Mouse (Mus musculus) embryonic facial prominence, embryonic 14.5 days (tissue): Measurements from ENCODE around the gene Cyp4x1. TPM values are rescaled to one million over a fixed set of nuclear protein-coding genes. Genes with fewer than 3 reads are reported as not detected.

ENCODE experiments used
- ATAC-seq: fragments of 200-750 bp; cut with Nextera tagmentation; 2 replicates; pipeline ENCODE4 v1.8.0; 2017; ENCODE audit warnings: low read depth, moderate number of reproducible peaks, moderate TSS enrichment
- DNase-seq: peaks from one replicate; pipeline ENCODE4 v3.0.0-alpha.2; 2015; ENCODE audit warnings: low spot score
- H3K27ac ChIP-seq: fragments of 300-500 bp; sonication (generic); replicated peaks from 2 replicates; pipeline ENCODE4 v1.5.1; 2014; ENCODE audit warnings: low read depth, mild to moderate bottlenecking, low read length, moderate library complexity
- H3K27me3 ChIP-seq: fragments of 300-500 bp; sonication (generic); replicated peaks from 2 replicates; pipeline ENCODE4 v1.6.1; 2014; ENCODE audit warnings: low read length; ENCODE audit not compliant: control insufficient read depth, insufficient read depth
- H3K36me3 ChIP-seq: fragments of 300-500 bp; sonication (generic); 2 replicates; pipeline ENCODE4 v1.6.1; 2014; ENCODE audit warnings: low read length, mixed read lengths; ENCODE audit not compliant: control insufficient read depth, insufficient read depth
- H3K4me1 ChIP-seq: fragments of 300-500 bp; sonication (generic); 2 replicates; pipeline ENCODE4 v1.6.1; 2014; ENCODE audit warnings: antibody characterized with exemption, low read length; ENCODE audit not compliant: control insufficient read depth, insufficient read depth
- H3K4me2 ChIP-seq: fragments of 300-500 bp; sonication (generic); 2 replicates; pipeline ENCODE4 v1.6.1; 2014; ENCODE audit warnings: low read depth, mild to moderate bottlenecking, low read length, moderate library complexity, mixed read lengths
- H3K4me3 ChIP-seq: fragments of 300-500 bp; sonication (generic); 2 replicates; pipeline ENCODE4 v1.5.1; 2014; ENCODE audit warnings: low read depth, mild to moderate bottlenecking, low read length
- H3K9ac ChIP-seq: fragments of 300-500 bp; sonication (generic); 2 replicates; pipeline ENCODE4 v1.6.1; 2014; ENCODE audit warnings: low read depth, mild to moderate bottlenecking, low read length, moderate library complexity, mixed read lengths
- H3K9me3 ChIP-seq: fragments of 300-500 bp; sonication (generic); 2 replicates; pipeline ENCODE4 v1.6.1; 2016; ENCODE audit warnings: low read length; ENCODE audit not compliant: control insufficient read depth
- WGBS: fragments of 180-500 bp; shearing (Covaris S2); extraction: QIAGEN DNeasy Blood & Tissue Kit; methylation state at CpG from one replicate; pipeline ENCODE4 v1.1.7; 2014; 5-methylcytosine and 5-hydroxymethylcytosine counted together
- polyA plus RNA-seq: library from polyadenylated mRNA; unstranded; fragments of >200 nt; fragmentation: Nextera tagmentation; extraction: Ambion mirVana; gene quantifications from 2 replicates; pipeline ENCODE4 v1.2.1, GENCODE M21; 2014

Gene Cyp4x1
- polyA plus RNA-seq, 1 experiment from 2014 or later = 0.84 TPM

DNA sequence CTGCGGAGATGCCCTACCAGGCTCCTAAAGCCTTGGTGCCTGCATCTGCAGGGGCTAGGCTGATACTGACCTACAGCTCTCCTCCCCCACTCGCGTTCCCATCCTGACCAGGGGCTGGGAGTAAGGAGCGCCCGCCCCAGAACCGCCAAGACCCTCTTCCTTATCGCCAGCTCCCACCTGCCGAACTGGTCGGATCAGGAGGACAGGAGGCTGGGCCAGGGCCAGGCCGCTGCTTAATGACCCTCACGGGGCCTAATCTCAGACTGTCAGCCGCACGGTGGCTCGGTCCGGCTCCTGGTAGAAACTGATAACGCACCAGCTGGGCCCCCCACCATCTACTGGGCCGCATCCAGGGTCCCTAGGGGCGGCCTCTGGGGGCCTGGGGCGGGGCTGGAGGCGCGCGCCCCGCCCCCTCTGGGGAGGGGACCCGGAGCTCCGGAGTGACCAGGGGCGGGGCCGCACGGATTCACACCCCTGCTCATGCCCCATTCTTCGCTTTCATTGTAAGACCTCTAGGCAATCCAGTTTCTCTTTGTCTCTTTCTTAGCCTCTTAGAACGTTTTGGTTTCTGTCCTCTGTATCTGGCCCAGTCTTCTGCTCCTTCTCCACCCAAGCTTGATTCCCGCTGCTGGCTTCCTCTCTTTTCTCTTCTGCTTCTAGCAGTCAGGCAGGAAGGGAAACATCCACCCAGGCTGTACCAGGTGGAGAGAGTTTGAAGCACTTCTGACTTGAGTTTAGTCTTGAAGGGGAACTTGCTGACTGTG, 38.2 kb downstream of the Cyp4x1 start:
- peak; percentile 21 for DNase-seq
- Histone ChIP-seq H3K36me3 (no peaks in the 10 kb centered on the region), H3K4me1 (peaks cover 9% of the 10 kb centered on the region; the same call in 1 of the 2 replicates), H3K27me3 (peaks cover 41% of the 10 kb centered on the region), H3K27ac (peak overlapping the region; percentile 15; the same call in 1 of the 2 replicates), H3K9me3 (no peaks in the 10 kb centered on the region), H3K4me3 (peak overlapping the region; percentile 33), H3K9ac (peak overlapping the region; percentile 49), H3K4me2 (peak overlapping the region; percentile 77)
- ATAC-seq = peak; percentile 42; the same call in 1 of the 2 replicates
- WGBS = 2% methylated on average over 29 of the region's 31 CpGs

- no peak for ATAC-seq
- no peak overlapping the region for H3K27ac ChIP-seq
These were observed 40.0 kb downstream of the Cyp4x1 start for GRCm38 (mm10) chr4:115094056-115094455.

DNA sequence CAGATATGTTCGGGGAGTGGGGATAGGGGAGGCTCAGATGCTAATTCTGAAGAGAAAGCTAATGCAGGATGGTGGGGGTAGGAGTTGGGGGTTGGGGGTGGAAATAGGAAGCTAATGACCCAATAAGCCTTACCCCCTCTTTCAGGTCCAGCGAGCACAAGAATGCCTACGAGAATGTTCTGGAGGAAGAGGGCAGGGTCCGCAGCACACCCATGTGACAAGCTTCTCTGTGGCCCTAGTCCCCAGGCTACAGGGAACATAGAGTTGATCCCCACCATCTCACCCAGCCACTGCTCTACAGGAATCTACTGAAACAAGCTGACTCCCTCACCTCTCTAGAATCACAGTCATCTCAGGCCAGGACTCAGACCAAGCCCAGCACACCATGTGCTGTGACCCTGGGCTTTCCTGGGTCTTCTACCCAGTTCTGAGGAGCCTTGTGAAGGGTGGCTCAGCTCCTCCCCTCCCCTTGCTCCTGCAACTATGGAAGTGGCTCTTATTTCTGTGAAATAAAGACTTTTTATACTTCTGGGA, 40.7 kb downstream of the Cyp4x1 start:
- no peaks in the 10 kb centered on the region for H3K36me3 ChIP-seq
- peaks cover 9% of the 10 kb centered on the region; the same call in 1 of the 2 replicates for H3K4me1 ChIP-seq
- ATAC-seq (no peak), DNase-seq (no peak)
- 86% methylated on average over 4 of the region's 4 CpGs for WGBS
- no peak overlapping the region for H3K4me2 ChIP-seq
- no peaks in the 10 kb centered on the region for H3K9me3 ChIP-seq
- H3K27ac ChIP-seq = no peak overlapping the region
- H3K9ac ChIP-seq = no peak overlapping the region
- H3K4me3 ChIP-seq = no peak overlapping the region
- H3K27me3 ChIP-seq = peaks cover 45% of the 10 kb centered on the region

More at GRCm38 (mm10) chr4:115094056-115094455, 40.0 kb downstream of the Cyp4x1 start:
- Histone ChIP-seq H3K4me2 (no peak overlapping the region), H3K36me3 (no peaks in the 10 kb centered on the region), H3K9me3 (no peaks in the 10 kb centered on the region), H3K27me3 (peaks cover 44% of the 10 kb centered on the region), H3K4me1 (peaks cover 9% of the 10 kb centered on the region; the same call in 1 of the 2 replicates), H3K9ac (no peak overlapping the region), H3K4me3 (no peak overlapping the region)
- WGBS = 84% methylated on average over 2 of the region's 2 CpGs
- no peak for DNase-seq

DNA sequence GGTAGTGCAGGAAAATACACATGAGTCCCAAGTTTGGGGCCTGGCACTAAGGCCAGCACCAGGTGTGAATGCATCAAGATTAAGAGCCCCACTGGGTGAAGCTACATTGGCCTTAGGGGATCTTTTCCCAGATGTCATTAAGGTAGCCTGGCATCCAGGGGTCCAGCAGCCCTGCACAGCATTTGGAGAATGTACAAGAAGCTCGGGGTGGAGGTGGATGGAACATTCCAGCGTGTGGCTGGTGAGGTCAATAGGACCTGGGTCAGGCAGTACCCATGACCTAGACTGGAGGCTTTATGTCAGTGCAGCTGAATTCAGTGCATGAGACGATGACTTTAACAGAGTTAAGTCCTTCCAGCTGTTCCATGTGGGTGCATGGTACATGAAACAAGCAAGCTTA, 42.3 kb downstream of the Cyp4x1 start:
- Histone ChIP-seq H3K36me3 (no peaks in the 10 kb centered on the region), H3K27me3 (peaks cover 43% of the 10 kb centered on the region), H3K9ac (no peak overlapping the region), H3K4me1 (peaks cover 9% of the 10 kb centered on the region; the same call in 1 of the 2 replicates), H3K9me3 (no peaks in the 10 kb centered on the region), H3K4me3 (no peak overlapping the region), H3K4me2 (no peak overlapping the region), H3K27ac (no peak overlapping the region)
- ATAC-seq (no peak), DNase-seq (no peak)
- WGBS = 75% methylated on average over 3 of the region's 3 CpGs

GRCm38 (mm10) chr4:115090592-115090991, 43.5 kb downstream of the Cyp4x1 start:
- Histone ChIP-seq H3K4me3 (no peak overlapping the region), H3K4me1 (peaks cover under 1% of the 10 kb centered on the region; the same call in 1 of the 2 replicates), H3K9me3 (no peaks in the 10 kb centered on the region), H3K27ac (no peak overlapping the region), H3K9ac (no peak overlapping the region), H3K4me2 (no peak overlapping the region), H3K36me3 (no peaks in the 10 kb centered on the region), H3K27me3 (peaks cover 32% of the 10 kb centered on the region)
- DNase-seq (peak; percentile 11), ATAC-seq (no peak)
- WGBS = 67% methylated on average over 2 of the region's 2 CpGs

- H3K27ac ChIP-seq = no peak within 1 kb of the TSS
- H3K9ac ChIP-seq = no peak within 1 kb of the TSS
- WGBS = 20% methylated on average over 11 of the region's 11 CpGs
- H3K4me2 ChIP-seq = 0 out of 2 replicates have a peak within 1 kb of the TSS, but pooled peaks have one; percentile 1
- no peaks in the 10 kb centered on the region for H3K4me1 ChIP-seq
- H3K36me3 ChIP-seq = no peaks in the 10 kb centered on the region
- H3K27me3 ChIP-seq = peaks cover 17% of the 10 kb centered on the region; the same call in 1 of the 2 replicates
- no peaks in the 10 kb centered on the region for H3K9me3 ChIP-seq
- peak; percentile 16 for DNase-seq
- H3K4me3 ChIP-seq = no peak within 1 kb of the TSS
- ATAC-seq = 0 out of 2 replicates have a peak, but pooled peaks have one; percentile 30
These were observed 45.3 kb downstream of the Cyp4x1 start, which contains the start of gene Pdzk1ip1 for GRCm38 (mm10) chr4:115088611-115089338. Pdzk1ip1 (plus strand) TSS chr4:115088708.

DNA sequence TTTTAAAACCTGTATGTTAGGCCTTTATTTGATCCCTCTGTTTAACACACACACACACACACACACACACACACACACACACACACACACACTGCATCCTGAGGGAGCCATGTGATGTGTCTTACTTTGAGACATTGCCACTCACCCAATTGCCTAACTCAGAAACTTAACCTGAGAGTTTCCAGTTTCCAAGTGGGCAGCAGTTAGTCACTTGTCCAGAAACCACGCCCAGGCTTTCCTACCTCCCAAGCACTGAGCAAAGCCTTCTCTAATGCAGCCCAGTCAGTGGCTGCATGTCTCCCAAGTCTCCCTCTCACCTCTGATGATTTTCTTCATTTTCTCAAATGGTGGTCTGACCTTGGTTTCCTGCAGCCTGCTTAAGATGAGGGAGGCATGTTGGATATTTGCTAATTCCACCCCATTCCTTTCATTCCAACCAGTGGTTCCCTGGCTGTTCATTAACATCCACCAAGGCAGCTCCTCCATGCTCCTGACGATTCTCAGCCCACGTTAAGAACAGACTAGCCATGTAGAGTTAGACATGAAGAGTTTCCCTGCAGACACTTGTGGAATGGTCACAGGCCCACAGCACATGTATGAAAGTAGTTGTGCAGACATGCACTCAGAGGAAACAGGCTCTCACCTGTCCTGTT, 47.2 kb downstream of the Cyp4x1 start:
- H3K27ac ChIP-seq = no peak overlapping the region
- H3K4me3 ChIP-seq = no peak overlapping the region
- peaks cover 13% of the 10 kb centered on the region; the same call in 1 of the 2 replicates for H3K27me3 ChIP-seq
- H3K9ac ChIP-seq = no peak overlapping the region
- DNase-seq = no peak
- no peak overlapping the region for H3K4me2 ChIP-seq
- H3K4me1 ChIP-seq = no peaks in the 10 kb centered on the region
- WGBS = 64% methylated on average over 3 of the region's 3 CpGs
- ATAC-seq = no peak
- no peaks in the 10 kb centered on the region for H3K36me3 ChIP-seq
- no peaks in the 10 kb centered on the region for H3K9me3 ChIP-seq

DNA sequence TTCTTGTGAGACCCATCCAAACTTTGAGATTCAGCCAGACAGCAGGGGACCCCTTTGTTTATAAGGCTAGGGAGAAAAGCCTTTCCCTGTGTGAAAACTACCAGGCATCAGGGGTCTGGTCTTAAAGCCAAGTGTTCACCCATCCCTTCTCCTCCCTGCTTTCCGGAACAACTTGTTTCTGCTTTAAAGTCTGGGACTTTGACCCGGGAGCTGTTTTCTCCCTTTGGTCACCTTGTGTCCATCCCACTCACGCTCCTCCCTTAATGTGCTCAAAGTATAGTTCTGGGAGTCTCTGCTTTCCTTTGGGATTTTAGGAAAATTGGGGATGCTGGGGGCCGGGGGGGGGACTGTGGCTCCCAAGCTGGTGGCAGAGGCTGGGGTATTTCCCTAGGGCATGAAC, 47.8 kb downstream of the Cyp4x1 start:
- H3K4me3 ChIP-seq = no peak overlapping the region
- no peak overlapping the region for H3K4me2 ChIP-seq
- no peak for ATAC-seq
- H3K9ac ChIP-seq = no peak overlapping the region
- peaks cover 13% of the 10 kb centered on the region; the same call in 1 of the 2 replicates for H3K27me3 ChIP-seq
- no peaks in the 10 kb centered on the region for H3K36me3 ChIP-seq
- WGBS = 67% methylated on average over 4 of the region's 4 CpGs
- DNase-seq = no peak
- H3K9me3 ChIP-seq = no peaks in the 10 kb centered on the region
- no peaks in the 10 kb centered on the region for H3K4me1 ChIP-seq
- H3K27ac ChIP-seq = no peak overlapping the region
